Mouse (Mus musculus): Measurements from ENCODE around the gene Hoxb6. TPM values are rescaled to one million over a fixed set of nuclear protein-coding genes. Genes with fewer than 3 reads are reported as not detected.

Gene Hoxb6
- polyA plus RNA-seq, 1 experiment: 0.50 TPM

DNA sequence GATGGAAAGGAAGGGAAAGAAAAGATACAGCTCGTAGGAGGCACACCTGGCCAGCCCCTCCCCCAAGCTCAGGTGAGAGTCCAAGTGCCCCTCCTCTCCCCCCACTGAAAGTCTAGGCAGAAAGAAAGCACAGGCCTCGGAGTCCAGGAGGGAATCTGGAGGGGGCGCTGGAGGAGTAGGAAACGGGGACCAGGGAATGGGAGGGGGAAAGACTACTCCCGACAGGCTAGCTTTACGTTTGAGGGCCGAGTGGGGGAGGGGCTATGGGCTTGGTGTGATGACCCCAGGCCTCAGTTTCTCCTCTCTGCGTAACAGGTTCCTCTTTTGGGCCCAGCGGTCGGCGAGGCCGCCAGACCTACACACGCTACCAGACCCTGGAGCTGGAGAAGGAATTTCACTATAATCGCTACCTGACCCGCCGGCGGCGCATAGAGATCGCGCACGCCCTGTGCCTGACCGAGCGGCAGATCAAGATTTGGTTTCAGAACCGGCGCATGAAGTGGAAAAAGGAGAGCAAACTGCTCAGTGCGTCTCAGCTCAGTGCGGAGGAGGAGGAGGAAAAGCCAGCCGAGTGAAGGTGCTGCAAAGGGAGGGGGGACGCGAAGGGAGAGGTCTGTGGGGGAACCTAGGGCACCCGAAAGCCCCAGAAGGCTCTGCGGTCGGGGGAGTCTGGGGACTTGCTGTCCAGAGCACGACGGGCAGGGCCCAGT lies 8.2 kb downstream of the Hoxb6 start:
- Histone ChIP-seq H3K27me3 (ENCODE audit: control insufficient read depth, insufficient read depth, low read length) (peaks cover 33% of the 10 kb centered on the region), H3K36me3 (ENCODE audit: control insufficient read depth, insufficient read depth, low read length) (no peaks in the 10 kb centered on the region), H3K4me3 (ENCODE audit: control insufficient read depth, insufficient read depth, low read length) (no peak overlapping the region), H3K4me1 (replicated peaks; ENCODE audit: control insufficient read depth, insufficient read depth, low read length) (no peaks in the 10 kb centered on the region; the same call in 1 of the 2 replicates), H3K27ac (ENCODE audit: control insufficient read depth, insufficient read depth, low read length) (no peak overlapping the region)
- no peak for DNase-seq
- TF ChIP-seq CTCF (IDR thresholded peaks at IDR 0.05; ENCODE audit: borderline replicate concordance, control insufficient read depth, extremely low read depth, insufficient read depth, low read length, poor library complexity): no peak
- TF ChIP-seq POLR2A (IDR thresholded peaks at IDR 0.05; ENCODE audit: control insufficient read depth, extremely low read depth, insufficient read depth, low read length, poor library complexity): no peak
- 9% methylated on average over 35 of the region's 35 CpGs for WGBS

DNA sequence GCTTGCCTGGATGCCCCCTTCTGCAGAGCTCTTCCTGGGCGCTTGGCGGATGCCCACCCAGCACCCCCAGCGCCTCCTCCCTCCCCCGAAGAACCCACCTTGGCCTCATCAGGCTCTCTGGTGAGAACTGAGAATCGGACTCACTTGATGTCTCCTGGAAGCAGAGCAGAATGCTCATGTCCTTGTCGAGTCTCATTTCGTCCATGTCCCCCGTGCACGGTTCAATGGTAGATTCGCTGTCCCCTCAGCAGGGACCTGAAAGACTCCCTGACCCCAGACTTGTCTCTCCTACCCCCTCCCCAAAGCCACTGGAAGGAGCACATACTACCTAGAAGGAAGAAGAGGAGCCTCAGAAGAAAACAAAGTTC lies 8.8 kb downstream of the Hoxb6 start:
- DNase-seq: no peak
- H3K27me3 ChIP-seq (ENCODE audit: control insufficient read depth, insufficient read depth, low read length): peaks cover 28% of the 10 kb centered on the region
- H3K4me3 ChIP-seq (ENCODE audit: control insufficient read depth, insufficient read depth, low read length): no peak overlapping the region
- WGBS: 72% methylated on average over 10 of the region's 10 CpGs
- H3K36me3 ChIP-seq (ENCODE audit: control insufficient read depth, insufficient read depth, low read length): no peaks in the 10 kb centered on the region
- no peaks in the 10 kb centered on the region; the same call in 1 of the 2 replicates for H3K4me1 ChIP-seq (replicated peaks; ENCODE audit: control insufficient read depth, insufficient read depth, low read length)
- no peak overlapping the region for H3K27ac ChIP-seq (ENCODE audit: control insufficient read depth, insufficient read depth, low read length)
- TF ChIP-seq POLR2A (IDR thresholded peaks at IDR 0.05; ENCODE audit: control insufficient read depth, extremely low read depth, insufficient read depth, low read length, poor library complexity): no peak
- no peak for TF ChIP-seq CTCF (IDR thresholded peaks at IDR 0.05; ENCODE audit: borderline replicate concordance, control insufficient read depth, extremely low read depth, insufficient read depth, low read length, poor library complexity)

DNA sequence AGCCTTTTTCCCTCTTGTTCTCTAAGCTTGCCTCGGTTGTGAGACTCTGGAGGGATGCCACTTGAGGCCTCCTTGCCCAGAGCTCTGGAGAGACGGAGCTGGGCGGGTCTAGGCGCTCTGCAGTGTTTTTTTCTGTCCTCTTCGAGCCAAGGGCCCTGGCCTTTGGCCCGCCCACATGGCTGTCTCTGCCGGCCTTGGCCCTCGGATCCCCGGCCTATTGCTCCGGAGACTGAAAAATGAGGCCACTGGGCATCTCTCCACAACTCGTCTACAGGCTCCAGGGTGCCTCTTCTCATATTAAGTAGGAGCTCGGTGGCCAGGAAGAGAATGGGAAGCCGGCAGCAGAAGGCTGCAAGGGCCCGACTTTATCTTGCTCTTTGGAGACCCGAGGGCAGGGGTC lies 9.6 kb downstream of the Hoxb6 start:
- peaks cover 21% of the 10 kb centered on the region for H3K27me3 ChIP-seq (ENCODE audit: control insufficient read depth, insufficient read depth, low read length)
- H3K4me1 ChIP-seq (replicated peaks; ENCODE audit: control insufficient read depth, insufficient read depth, low read length): no peaks in the 10 kb centered on the region; the same call in 1 of the 2 replicates
- TF ChIP-seq CTCF (IDR thresholded peaks at IDR 0.05; ENCODE audit: borderline replicate concordance, control insufficient read depth, extremely low read depth, insufficient read depth, low read length, poor library complexity): no peak
- TF ChIP-seq POLR2A (IDR thresholded peaks at IDR 0.05; ENCODE audit: control insufficient read depth, extremely low read depth, insufficient read depth, low read length, poor library complexity): no peak
- 80% methylated on average over 15 of the region's 15 CpGs for WGBS
- DNase-seq: no peak
- H3K36me3 ChIP-seq (ENCODE audit: control insufficient read depth, insufficient read depth, low read length): no peaks in the 10 kb centered on the region
- H3K4me3 ChIP-seq (ENCODE audit: control insufficient read depth, insufficient read depth, low read length): no peak overlapping the region
- no peak overlapping the region for H3K27ac ChIP-seq (ENCODE audit: control insufficient read depth, insufficient read depth, low read length)

DNA sequence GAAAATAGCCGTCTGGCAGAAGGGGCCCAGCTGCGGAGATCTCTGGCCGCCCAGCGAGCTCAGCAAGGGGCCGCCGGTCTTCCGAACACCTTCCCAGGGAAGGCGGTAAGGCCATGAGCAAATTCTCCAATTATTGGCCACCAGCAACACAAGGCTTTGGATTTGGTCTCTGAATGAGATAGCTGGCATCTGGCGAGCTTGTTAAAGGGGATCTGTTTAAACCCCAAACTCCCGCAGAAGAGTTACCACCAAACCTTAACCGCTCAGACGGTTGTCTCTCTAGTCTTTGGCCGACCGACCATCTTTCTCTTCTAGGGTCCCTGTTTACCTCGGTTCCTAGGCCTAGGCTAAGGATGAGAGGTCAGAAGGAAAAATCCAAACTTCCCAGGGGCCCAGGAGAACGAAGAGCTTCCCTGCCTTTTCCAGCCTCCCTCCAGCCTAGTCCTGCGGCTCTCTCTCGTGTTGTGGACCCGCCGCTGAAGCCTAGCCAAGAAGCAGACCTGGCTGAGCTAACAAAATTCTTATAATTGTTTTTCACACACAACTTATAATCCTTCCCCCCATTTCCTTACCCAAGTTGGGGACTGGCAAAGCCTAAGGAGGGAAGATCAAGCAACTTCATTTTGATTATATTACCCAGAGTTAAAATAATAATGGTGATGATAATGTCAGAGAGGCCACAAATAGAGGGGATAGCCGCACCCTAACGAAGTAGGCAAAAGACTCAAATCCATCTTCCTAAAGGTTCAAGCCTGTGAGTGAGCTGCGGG lies 10.3 kb downstream of the Hoxb6 start:
- WGBS: 68% methylated on average over 23 of the region's 23 CpGs
- Histone ChIP-seq H3K36me3 (ENCODE audit: control insufficient read depth, insufficient read depth, low read length) (no peaks in the 10 kb centered on the region), H3K4me3 (ENCODE audit: control insufficient read depth, insufficient read depth, low read length) (no peak overlapping the region), H3K27me3 (ENCODE audit: control insufficient read depth, insufficient read depth, low read length) (peaks cover 15% of the 10 kb centered on the region), H3K27ac (ENCODE audit: control insufficient read depth, insufficient read depth, low read length) (no peak overlapping the region), H3K4me1 (replicated peaks; ENCODE audit: control insufficient read depth, insufficient read depth, low read length) (no peaks in the 10 kb centered on the region; the same call in 1 of the 2 replicates)
- no peak for DNase-seq
- no peak for TF ChIP-seq POLR2A (IDR thresholded peaks at IDR 0.05; ENCODE audit: control insufficient read depth, extremely low read depth, insufficient read depth, low read length, poor library complexity)
- TF ChIP-seq CTCF (IDR thresholded peaks at IDR 0.05; ENCODE audit: borderline replicate concordance, control insufficient read depth, extremely low read depth, insufficient read depth, low read length, poor library complexity): no peak

DNA sequence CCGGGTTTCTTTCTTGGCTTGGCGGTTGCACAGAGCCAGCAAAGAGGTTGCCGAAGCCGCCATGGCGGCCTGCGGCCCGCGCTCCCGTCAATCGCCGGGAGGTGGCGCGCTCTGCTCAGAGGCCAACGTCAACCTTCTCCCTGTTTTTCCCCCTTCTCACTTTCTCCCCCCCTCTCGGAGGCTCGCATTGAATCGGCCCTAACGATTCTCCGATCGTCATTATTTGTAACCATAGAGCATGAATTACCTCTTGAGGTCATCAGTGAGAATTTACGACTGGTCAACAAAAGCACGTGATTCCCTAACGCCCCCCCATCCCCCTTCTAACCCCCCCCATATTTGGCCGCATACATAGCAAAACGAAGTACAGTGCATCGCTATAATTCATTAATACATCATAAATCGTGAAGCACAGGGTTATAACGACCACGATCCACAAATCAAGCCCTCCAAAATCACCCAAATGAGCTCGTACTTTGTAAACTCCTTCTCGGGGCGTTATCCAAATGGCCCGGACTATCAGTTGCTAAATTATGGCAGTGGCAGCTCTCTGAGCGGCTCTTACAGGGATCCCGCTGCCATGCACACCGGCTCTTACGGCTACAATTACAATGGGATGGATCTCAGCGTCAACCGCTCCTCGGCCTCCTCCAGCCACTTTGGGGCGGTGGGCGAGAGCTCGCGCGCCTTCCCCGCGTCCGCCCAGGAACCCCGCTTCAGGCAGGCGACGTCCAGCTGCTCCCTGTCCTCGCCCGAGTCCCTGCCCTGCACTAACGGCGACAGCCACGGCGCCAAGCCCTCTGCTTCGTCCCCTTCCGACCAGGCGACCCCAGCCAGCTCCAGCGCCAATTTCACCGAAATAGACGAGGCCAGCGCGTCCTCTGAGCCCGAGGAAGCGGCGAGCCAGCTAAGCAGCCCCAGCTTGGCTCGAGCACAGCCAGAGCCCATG lies 11.1 kb downstream of the Hoxb6 start, which contains the start of gene Hoxb5:
Gene Hoxb5, plus strand, starts transcription at position 186 of the 949 bp plus-strand sequence.
- DNase-seq: peak; percentile 65
- 2% methylated on average over 69 of the region's 69 CpGs for WGBS
- peaks cover 15% of the 10 kb centered on the region for H3K27me3 ChIP-seq (ENCODE audit: control insufficient read depth, insufficient read depth, low read length)
- H3K36me3 ChIP-seq (ENCODE audit: control insufficient read depth, insufficient read depth, low read length): no peaks in the 10 kb centered on the region
- H3K4me1 ChIP-seq (replicated peaks; ENCODE audit: control insufficient read depth, insufficient read depth, low read length): no peaks in the 10 kb centered on the region; the same call in 1 of the 2 replicates
- peak; percentile 80 for TF ChIP-seq CTCF (IDR thresholded peaks at IDR 0.05; ENCODE audit: borderline replicate concordance, control insufficient read depth, extremely low read depth, insufficient read depth, low read length, poor library complexity)
- no peak for TF ChIP-seq POLR2A (IDR thresholded peaks at IDR 0.05; ENCODE audit: control insufficient read depth, extremely low read depth, insufficient read depth, low read length, poor library complexity)
- H3K4me3 ChIP-seq (ENCODE audit: control insufficient read depth, insufficient read depth, low read length): no peak within 1 kb of the TSS
- no peak within 1 kb of the TSS for H3K27ac ChIP-seq (ENCODE audit: control insufficient read depth, insufficient read depth, low read length)
